Mouse (Mus musculus): ENCODE data around the gene Gdap1l1. TPM values are rescaled to one million over a fixed set of nuclear protein-coding genes. Genes with fewer than 3 reads are reported as not detected.

The Gdap1l1 gene
- total and polyA plus RNA-seq, 2 experiments from 2014 or later: not detected

DNA sequence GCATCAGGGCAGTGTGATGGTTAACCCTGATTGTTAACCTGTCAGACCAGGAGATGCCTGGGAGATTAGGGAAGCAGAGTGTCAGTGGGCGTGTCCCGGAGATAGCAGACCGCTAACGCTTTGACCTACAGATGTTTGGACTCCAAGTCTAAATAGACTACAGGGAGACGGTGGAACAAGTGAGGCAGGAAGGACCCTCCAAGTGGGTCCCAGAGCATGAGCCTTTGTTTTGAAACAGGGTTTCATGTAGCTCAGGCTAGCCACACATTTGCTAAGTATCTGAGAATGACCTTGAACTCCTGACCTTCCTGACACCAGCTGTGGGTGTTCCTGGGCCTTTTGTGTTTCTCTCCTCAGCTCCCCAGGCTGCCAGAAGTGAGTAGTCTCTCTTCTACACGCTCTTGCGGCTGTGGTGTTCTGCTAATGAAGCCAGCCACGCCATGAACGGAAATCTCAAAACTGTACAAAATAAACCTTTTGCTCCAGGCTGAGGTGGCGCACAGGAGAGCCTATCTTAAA, 25.0 kb downstream of the Gdap1l1 start:
- peaks cover 33% of the 10 kb centered on the region for H3K4me1 ChIP-seq (ENCODE audit: control insufficient read depth, insufficient read depth)
- no peak overlapping the region for H3K9ac ChIP-seq (replicated peaks; ENCODE audit: low read depth, low read length)
- no peaks in the 10 kb centered on the region for H3K9me3 ChIP-seq (replicated peaks; ENCODE audit: control insufficient read depth, low read length)
- DNase-seq (ENCODE audit: low spot score) (no peak), ATAC-seq (ENCODE audit: insufficient read depth, low read depth) (no peak)
- H3K27ac ChIP-seq (ENCODE audit: low read depth): no peak overlapping the region
- 66% methylated on average over 10 of the region's 10 CpGs for WGBS
- H3K4me2 ChIP-seq (ENCODE audit: low read depth, low read length): no peak overlapping the region
- TF ChIP-seq EP300 (IDR thresholded peaks at IDR 0.05; ENCODE audit: low read depth): no peak
- no peak for TF ChIP-seq CTCF (IDR thresholded peaks at IDR 0.05; ENCODE audit: low read depth)
- H3K4me3 ChIP-seq (ENCODE audit: low read depth, low read length): no peak overlapping the region
- H3K27me3 ChIP-seq (ENCODE audit: control insufficient read depth, insufficient read depth, low read length): peaks cover 5% of the 10 kb centered on the region; the same call in 1 of the 2 replicates
- H3K36me3 ChIP-seq (replicated peaks; ENCODE audit: control insufficient read depth, insufficient read depth, low read length): peaks cover 9% of the 10 kb centered on the region

DNA sequence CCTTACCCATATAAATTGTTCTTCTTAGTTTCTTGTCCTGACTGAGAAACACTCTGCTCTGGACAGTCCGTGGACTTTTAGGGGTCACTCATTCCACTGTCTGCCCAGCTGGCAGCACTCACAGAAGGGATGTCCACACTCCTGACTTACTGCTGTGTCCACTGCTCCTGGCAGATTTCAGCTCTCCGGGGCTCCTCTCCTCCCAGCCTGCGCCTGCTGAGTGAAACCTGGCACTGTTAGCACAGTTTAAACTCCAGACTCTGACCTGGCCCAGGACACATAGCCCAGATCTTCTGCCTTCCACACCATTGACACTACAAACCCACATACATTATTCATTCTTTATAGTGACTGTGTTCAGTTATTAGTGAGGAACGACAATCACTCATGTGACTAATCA, 25.7 kb downstream of the Gdap1l1 start:
- Histone ChIP-seq H3K9me3 (replicated peaks; ENCODE audit: control insufficient read depth, low read length) (no peaks in the 10 kb centered on the region), H3K4me2 (ENCODE audit: low read depth, low read length) (no peak overlapping the region), H3K27ac (ENCODE audit: low read depth) (peak overlapping the region; percentile 63), H3K4me3 (ENCODE audit: low read depth, low read length) (no peak overlapping the region), H3K9ac (replicated peaks; ENCODE audit: low read depth, low read length) (no peak overlapping the region), H3K27me3 (ENCODE audit: control insufficient read depth, insufficient read depth, low read length) (peaks cover 3% of the 10 kb centered on the region; the same call in 1 of the 2 replicates), H3K36me3 (replicated peaks; ENCODE audit: control insufficient read depth, insufficient read depth, low read length) (peaks cover 16% of the 10 kb centered on the region), H3K4me1 (ENCODE audit: control insufficient read depth, insufficient read depth) (peaks cover 33% of the 10 kb centered on the region)
- TF ChIP-seq CTCF (IDR thresholded peaks at IDR 0.05; ENCODE audit: low read depth) (no peak), EP300 (IDR thresholded peaks at IDR 0.05; ENCODE audit: low read depth) (no peak)
- DNase-seq (ENCODE audit: low spot score): no peak
- ATAC-seq (ENCODE audit: insufficient read depth, low read depth): peak; percentile 39; the same call in 1 of the 2 replicates
- WGBS: 42% methylated on average over 4 of the region's 4 CpGs

DNA sequence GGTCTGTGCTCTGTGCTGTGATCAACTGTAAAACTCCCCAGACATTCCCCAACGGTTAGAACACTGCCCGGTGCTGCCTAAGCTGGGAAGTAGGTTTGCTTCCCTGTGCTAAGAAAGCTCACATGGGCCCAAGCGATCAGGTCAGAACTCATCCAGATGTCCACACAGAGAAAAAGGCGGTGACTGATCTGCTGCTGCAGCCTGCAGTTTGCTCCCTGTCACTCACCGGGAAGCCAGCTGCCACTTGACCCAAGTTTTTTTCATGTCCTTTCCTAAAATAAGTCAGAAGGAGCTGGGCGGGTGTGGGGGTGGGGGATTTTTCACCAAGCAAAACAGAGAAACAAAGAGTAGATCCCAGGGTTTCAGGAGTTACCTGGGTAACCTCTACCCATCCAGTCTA, 26.3 kb downstream of the Gdap1l1 start:
- TF ChIP-seq CTCF (IDR thresholded peaks at IDR 0.05; ENCODE audit: low read depth) (no peak), EP300 (IDR thresholded peaks at IDR 0.05; ENCODE audit: low read depth) (no peak)
- peaks cover 21% of the 10 kb centered on the region for H3K36me3 ChIP-seq (replicated peaks; ENCODE audit: control insufficient read depth, insufficient read depth, low read length)
- no peaks in the 10 kb centered on the region for H3K27me3 ChIP-seq (ENCODE audit: control insufficient read depth, insufficient read depth, low read length)
- H3K4me1 ChIP-seq (ENCODE audit: control insufficient read depth, insufficient read depth): peaks cover 31% of the 10 kb centered on the region
- peak overlapping the region; percentile 63 for H3K27ac ChIP-seq (ENCODE audit: low read depth)
- H3K4me2 ChIP-seq (ENCODE audit: low read depth, low read length): no peak overlapping the region
- DNase-seq (ENCODE audit: low spot score): peak; percentile 66
- no peak overlapping the region for H3K4me3 ChIP-seq (ENCODE audit: low read depth, low read length)
- 17% methylated on average over 6 of the region's 6 CpGs for WGBS
- peak; percentile 67 for ATAC-seq (ENCODE audit: insufficient read depth, low read depth)
- no peak overlapping the region for H3K9ac ChIP-seq (replicated peaks; ENCODE audit: low read depth, low read length)
- no peaks in the 10 kb centered on the region for H3K9me3 ChIP-seq (replicated peaks; ENCODE audit: control insufficient read depth, low read length)

DNA sequence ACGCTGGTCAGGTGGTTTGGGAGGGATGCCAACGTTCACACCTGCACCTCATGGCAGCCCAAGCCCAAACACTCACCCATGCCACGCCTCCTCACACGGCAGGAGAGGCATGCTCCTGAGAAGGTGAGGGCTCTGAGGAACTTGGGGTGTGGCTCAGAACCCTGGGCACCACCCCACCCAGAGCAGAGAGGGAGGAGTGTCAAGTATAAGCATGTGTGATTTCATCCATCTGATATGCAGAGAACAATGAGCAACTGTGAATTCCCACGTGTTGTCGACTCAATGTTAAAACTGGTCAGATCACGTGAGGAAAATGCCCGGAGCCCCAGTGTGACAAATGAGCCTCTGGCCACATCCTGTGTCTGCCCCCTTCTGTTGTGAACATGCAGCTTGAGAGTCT, 28.5 kb downstream of the Gdap1l1 start:
- Histone ChIP-seq H3K36me3 (replicated peaks; ENCODE audit: control insufficient read depth, insufficient read depth, low read length) (peaks cover 27% of the 10 kb centered on the region), H3K27me3 (ENCODE audit: control insufficient read depth, insufficient read depth, low read length) (no peaks in the 10 kb centered on the region), H3K4me3 (ENCODE audit: low read depth, low read length) (no peak overlapping the region), H3K9me3 (replicated peaks; ENCODE audit: control insufficient read depth, low read length) (no peaks in the 10 kb centered on the region), H3K4me1 (ENCODE audit: control insufficient read depth, insufficient read depth) (peaks cover 39% of the 10 kb centered on the region), H3K4me2 (ENCODE audit: low read depth, low read length) (no peak overlapping the region), H3K9ac (replicated peaks; ENCODE audit: low read depth, low read length) (no peak overlapping the region), H3K27ac (ENCODE audit: low read depth) (no peak overlapping the region)
- DNase-seq (ENCODE audit: low spot score) (no peak), ATAC-seq (ENCODE audit: insufficient read depth, low read depth) (no peak)
- 38% methylated on average over 8 of the region's 8 CpGs for WGBS
- TF ChIP-seq EP300 (IDR thresholded peaks at IDR 0.05; ENCODE audit: low read depth) (no peak), CTCF (IDR thresholded peaks at IDR 0.05; ENCODE audit: low read depth) (no peak)

DNA sequence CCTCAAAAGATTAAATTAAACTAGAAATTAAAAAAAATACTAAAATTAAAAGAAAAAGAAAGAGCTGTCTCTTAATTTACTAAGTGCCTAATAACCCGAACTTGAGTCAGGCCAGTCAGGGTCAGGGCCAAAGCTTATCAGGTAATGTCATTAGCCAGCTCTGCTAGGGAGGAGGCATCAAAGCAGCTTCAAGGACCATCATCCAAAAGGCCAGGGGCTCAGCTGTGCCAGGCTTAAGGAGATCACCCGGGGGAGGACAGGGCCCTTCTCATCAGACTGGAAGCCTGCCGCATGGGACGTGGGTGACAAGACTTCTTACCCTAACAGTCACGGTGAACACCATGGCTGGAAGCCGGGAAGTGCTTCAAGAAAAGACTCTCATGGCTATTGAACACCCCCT, 29.3 kb downstream of the Gdap1l1 start:
- TF ChIP-seq CTCF (IDR thresholded peaks at IDR 0.05; ENCODE audit: low read depth): no peak
- TF ChIP-seq EP300 (IDR thresholded peaks at IDR 0.05; ENCODE audit: low read depth): no peak
- Histone ChIP-seq H3K4me2 (ENCODE audit: low read depth, low read length) (no peak overlapping the region), H3K4me3 (ENCODE audit: low read depth, low read length) (no peak overlapping the region), H3K36me3 (replicated peaks; ENCODE audit: control insufficient read depth, insufficient read depth, low read length) (peaks cover 27% of the 10 kb centered on the region), H3K27ac (ENCODE audit: low read depth) (no peak overlapping the region), H3K9me3 (replicated peaks; ENCODE audit: control insufficient read depth, low read length) (no peaks in the 10 kb centered on the region), H3K4me1 (ENCODE audit: control insufficient read depth, insufficient read depth) (peaks cover 36% of the 10 kb centered on the region), H3K27me3 (ENCODE audit: control insufficient read depth, insufficient read depth, low read length) (no peaks in the 10 kb centered on the region), H3K9ac (replicated peaks; ENCODE audit: low read depth, low read length) (no peak overlapping the region)
- WGBS: 74% methylated on average over 6 of the region's 6 CpGs
- ATAC-seq (ENCODE audit: insufficient read depth, low read depth) (no peak), DNase-seq (ENCODE audit: low spot score) (no peak)

DNA sequence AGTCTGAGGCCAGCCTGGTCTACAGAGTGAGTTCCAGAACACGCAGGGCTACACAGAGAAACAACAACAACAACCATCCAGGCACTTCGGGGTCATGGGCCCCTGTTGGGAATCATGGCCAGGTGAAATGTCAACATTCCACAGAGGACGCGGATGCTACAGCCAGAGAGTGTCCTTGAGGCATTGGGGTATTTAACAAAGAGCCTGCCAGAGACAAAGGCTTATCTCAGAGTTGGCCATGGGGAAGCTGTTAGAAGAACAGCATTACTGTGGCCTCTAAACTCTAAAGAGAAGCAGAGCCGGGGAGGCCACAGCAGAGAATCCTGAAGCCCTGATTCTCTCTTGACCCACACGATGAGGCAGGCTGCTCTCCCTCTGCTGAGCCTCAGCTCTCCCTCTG, 30.6 kb downstream of the Gdap1l1 start:
- ATAC-seq (ENCODE audit: insufficient read depth, low read depth) (no peak), DNase-seq (ENCODE audit: low spot score) (no peak)
- H3K9ac ChIP-seq (replicated peaks; ENCODE audit: low read depth, low read length): no peak overlapping the region
- H3K27ac ChIP-seq (ENCODE audit: low read depth): no peak overlapping the region
- H3K9me3 ChIP-seq (replicated peaks; ENCODE audit: control insufficient read depth, low read length): no peaks in the 10 kb centered on the region
- no peak overlapping the region for H3K4me2 ChIP-seq (ENCODE audit: low read depth, low read length)
- H3K4me3 ChIP-seq (ENCODE audit: low read depth, low read length): no peak overlapping the region
- WGBS: 84% methylated on average over 6 of the region's 6 CpGs
- peaks cover 27% of the 10 kb centered on the region for H3K36me3 ChIP-seq (replicated peaks; ENCODE audit: control insufficient read depth, insufficient read depth, low read length)
- TF ChIP-seq CTCF (IDR thresholded peaks at IDR 0.05; ENCODE audit: low read depth) (no peak), EP300 (IDR thresholded peaks at IDR 0.05; ENCODE audit: low read depth) (no peak)
- no peaks in the 10 kb centered on the region for H3K27me3 ChIP-seq (ENCODE audit: control insufficient read depth, insufficient read depth, low read length)
- peaks cover 24% of the 10 kb centered on the region for H3K4me1 ChIP-seq (ENCODE audit: control insufficient read depth, insufficient read depth)
